Mouse (Mus musculus): ENCODE results near the gene Phf1.
"Not testable (repeated sequence)": the region's sequence is repeated elsewhere in the genome, so short reads cannot be mapped to it uniquely, and the experiment has no call there.

Phf1 gene

DNA sequence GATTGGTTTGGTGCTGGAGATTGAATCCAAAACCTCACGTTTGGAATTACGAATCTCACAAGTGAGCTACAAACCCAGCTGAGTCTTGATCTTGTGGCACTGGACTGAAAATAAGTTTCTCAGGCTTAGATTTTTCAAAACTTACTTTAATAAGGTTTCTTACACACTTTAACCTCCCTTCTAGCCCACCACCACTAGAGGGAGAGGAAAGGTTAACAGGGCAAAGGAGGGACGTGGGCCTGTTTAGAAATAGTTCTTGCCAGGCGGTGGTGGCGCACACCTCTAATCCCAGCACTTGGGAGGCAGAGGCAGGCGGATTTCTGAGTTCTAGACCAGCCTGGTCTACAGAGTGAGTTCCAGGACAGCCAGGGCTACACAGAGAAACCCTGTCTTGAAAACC lies 44.5 kb downstream of the Phf1 start:
- DNase-seq (ENCODE audit: low spot score in 2 of 2) = not testable (repeated sequence)

DNA sequence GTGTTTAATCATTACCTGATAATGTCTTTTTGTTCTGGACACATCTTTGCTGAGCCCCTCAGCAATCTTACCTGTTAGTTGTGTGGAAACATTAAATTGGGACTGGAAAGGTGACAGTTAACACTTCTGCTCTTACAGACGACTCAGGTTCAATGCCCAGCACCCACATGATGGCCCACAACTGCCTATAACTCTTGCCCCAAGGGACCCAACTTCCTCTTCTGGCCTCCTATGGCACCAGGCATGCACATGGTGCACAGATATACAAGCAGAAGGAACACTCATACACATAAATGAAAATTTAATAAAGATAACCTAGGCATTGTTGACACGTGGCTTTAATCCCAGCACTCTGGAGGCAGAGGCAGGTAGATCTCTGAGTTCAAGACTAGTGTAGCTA lies 46.6 kb downstream of the Phf1 start:
- DNase-seq (ENCODE audit: low spot score in 2 of 2) = peak in 1 of 2 experiments; percentile 70

DNA sequence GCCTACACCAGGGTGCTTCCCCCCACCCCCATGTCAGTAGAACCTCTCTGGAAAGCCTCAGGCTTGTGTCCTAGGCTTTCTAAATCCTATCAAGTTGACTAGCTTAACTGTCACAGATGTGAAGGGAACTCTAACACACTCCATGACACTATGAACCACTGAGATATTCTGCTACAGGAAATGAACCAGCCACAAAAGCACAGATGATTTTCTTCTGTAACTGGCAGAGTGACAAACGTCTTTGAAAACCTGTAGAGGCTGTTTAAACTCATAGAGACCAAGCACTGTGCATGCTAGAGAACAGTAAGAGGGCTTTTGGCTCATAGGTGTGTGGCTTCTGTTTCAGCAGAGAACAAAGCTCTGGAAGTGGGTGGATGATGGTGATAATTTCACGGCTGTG lies 48.2 kb downstream of the Phf1 start:
- DNase-seq (ENCODE audit: low spot score in 2 of 2) = no peak

DNA sequence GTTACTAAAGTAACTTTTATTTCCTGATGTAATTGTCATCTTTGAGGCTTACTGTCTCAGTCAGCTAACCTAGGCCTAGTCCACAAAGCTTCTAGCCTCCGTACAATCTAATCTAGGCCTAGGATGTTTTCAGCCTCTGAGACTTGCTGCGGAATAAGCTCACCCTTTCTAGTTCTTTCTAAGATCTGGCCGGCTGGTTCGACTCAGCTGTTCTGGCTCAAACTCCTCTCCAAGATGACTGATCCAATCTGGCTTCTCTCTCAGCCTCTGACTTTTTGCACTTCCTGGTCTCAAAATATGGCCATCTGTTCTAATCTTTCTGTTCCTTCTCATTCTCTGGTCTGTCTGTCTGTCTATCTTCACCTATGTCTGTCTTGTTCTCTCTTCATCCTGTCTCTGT lies 50.5 kb downstream of the Phf1 start:
- DNase-seq (ENCODE audit: low spot score in 2 of 2) = no peak

DNA sequence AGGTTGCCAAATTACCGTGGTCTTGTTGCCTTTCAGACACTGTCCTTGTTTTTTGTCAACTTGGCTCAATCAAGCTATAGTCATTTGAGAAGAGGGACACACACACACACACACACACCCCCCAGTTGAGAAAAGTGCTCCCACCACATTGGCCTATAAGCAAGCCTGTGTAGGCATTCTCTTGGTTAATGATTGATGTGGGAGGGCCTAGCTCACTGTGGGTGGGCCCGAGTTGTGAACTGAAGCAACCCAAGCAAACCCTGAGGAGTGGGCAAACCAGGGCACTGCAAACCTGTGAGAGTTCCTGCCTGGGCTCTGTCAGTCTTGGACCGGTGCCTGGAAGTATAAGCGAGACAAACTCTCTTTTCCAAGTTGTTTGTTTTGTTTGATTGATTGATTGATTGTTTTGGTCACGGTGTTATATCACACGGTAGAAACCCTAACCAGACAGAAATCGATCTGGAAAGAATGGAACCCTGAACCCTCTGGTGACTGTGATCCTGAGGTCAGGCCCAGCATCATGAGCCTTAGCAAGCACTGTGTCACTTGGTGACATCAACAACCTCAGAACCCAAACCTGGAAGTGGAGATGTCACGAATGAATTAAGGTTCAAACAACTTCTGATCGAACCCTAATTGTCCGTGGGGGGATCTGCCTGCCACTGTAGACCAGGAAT lies 52.8 kb downstream of the Phf1 start:
- no peak for DNase-seq (ENCODE audit: low spot score in 2 of 2)
